Mouse (Mus musculus): Measurements from ENCODE around the gene Ndc1.
"Not testable (repeated sequence)": the region's sequence is repeated elsewhere in the genome, so short reads cannot be mapped to it uniquely, and the experiment has no call there.

The Ndc1 gene

DNA sequence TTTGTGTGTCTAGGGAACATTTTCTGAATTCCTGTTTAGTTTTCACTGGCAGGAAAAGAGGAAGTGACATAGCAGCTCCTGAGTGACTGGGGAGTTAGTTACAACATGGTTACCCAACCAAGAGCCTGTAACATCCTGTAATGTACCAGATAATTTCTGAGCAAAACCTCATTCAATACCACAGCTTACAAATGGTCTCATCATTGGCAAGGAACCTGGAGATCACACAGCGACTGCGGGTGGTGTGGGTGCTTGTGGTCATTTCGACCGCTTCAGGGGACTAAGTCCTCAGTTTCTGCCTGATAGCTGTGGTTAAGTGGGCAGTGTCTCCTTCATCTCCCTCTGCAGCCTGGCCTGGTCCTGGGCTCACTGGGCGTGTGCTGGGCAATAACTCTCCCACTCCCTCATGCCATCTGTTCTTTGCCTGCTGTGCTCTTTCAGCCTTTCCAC is 3.4 kb upstream of the Ndc1 start:
- no peak for DNase-seq (ENCODE audit: low spot score in 2 of 2)

GRCm38 (mm10) chr4:107366408-107366807 is 1.2 kb upstream of the Ndc1 start:
- DNase-seq (ENCODE audit: low spot score in 2 of 2), result not testable (repeated sequence)

- DNase-seq (ENCODE audit: low spot score in 2 of 2), result no peak
These were observed 4.7 kb downstream of the Ndc1 start for GRCm38 (mm10) chr4:107372304-107372703.

DNA sequence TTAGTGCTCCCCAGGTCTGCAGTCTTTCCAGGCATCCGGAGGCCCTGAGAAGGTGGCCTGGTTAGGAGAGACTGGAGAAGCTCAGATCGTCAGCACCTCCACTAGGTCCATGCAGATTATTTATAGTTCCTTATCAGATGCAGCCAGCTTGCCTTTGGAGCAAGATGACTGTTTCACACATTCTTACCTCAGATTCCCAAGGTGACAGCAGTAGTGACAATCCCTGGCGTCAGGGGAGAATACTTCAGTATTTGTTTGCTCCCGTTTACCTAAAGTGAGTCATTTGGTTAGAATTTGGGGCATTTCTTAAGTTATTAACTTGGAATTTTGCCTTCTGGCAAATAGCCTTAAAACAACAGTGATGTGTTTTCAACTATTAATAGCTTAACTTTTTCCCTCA is 7.1 kb downstream of the Ndc1 start:
- no peak for DNase-seq (ENCODE audit: low spot score in 2 of 2)

DNA sequence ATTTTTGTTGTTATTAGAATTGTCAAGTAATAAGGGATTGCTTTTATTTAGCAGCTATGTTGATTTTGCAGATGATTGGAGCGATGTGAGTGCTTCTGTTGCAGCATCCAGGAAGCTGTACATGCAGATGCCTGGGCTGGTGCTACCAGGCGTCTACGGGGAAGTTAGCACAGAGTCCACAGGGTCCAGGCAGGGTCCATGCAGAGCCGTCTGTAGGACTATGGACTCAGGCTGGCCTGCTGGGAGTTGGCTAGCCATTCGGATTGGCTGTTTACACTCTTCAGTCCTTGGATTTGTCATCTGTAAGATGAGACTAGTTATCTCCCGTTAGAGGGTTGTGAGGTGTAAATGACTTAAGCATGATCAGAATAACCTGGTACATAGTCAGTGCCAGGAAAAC is 11.4 kb downstream of the Ndc1 start:
- DNase-seq (ENCODE audit: low spot score in 2 of 2), result no peak

- no peak for DNase-seq (ENCODE audit: low spot score in 2 of 2)
These were observed 13.3 kb downstream of the Ndc1 start for GRCm38 (mm10) chr4:107380871-107381270.

DNA sequence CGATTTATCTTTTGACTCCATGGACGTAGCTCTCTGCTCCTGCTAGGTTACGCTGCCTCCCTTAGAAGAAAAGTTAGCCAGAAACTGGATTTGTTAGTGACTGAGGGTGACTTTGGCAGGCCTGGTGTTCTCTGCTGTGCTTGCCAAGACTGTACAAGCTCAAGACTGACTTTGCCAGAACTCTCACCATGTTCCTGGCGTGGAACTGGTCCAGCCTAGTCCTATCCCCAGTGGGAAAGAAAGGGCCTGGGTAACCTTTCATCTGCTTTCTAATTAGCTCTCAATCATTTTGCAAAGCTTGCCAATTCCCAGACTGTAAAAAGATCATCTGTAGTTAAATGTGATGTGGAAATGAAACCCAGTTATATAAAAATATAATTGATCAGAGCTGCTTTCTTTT is 19.5 kb downstream of the Ndc1 start:
- DNase-seq (ENCODE audit: low spot score in 2 of 2), result no peak

DNA sequence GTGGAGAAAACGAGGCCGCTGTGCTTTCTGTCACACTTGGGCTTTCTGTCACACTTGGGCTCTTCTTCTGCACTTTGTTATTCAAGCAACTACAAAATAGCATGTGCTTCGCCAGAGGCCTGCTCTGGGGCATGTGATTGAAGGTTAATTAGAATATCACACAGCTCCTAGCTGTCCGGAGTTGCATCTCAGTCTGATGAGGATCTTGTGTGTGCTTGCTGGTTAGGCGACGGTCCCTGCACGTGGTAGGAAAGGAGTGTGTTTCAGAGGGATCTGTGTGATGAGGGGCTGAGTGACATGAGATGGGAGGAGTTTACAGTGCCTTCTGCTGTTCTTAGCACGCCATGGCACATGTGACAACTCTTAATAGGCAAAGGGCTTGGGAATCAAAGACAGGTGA is 19.9 kb downstream of the Ndc1 start:
- no peak for DNase-seq (ENCODE audit: low spot score in 2 of 2)

DNA sequence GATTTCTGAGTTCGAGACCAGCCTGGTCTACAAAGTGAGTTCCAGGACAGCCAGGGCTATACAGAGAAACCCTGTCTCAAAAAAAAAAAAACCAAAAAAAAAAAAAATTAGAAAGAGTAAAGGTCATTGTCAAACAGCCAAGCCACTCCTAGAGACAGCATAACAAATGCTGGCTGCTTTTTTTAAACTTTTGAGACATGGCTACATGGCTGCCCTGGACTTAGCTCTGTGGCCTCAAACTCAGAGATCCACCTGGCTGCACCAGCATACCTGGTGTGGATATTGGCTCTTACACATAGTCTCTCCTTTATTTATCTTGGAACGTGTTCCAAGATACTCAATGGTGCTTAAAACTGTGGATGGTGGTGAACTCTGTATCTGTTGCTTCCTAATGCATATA is 20.7 kb downstream of the Ndc1 start:
- no peak for DNase-seq (ENCODE audit: low spot score in 2 of 2)

GRCm38 (mm10) chr4:107389345-107389744 is 21.8 kb downstream of the Ndc1 start:
- no peak for DNase-seq (ENCODE audit: low spot score in 2 of 2)

- DNase-seq (ENCODE audit: low spot score in 2 of 2), result no peak
These were observed 26.2 kb downstream of the Ndc1 start for GRCm38 (mm10) chr4:107393771-107394170.

- no peak for DNase-seq (ENCODE audit: low spot score in 2 of 2)
These were observed 52.6 kb downstream of the Ndc1 start for GRCm38 (mm10) chr4:107420202-107420601.

DNA sequence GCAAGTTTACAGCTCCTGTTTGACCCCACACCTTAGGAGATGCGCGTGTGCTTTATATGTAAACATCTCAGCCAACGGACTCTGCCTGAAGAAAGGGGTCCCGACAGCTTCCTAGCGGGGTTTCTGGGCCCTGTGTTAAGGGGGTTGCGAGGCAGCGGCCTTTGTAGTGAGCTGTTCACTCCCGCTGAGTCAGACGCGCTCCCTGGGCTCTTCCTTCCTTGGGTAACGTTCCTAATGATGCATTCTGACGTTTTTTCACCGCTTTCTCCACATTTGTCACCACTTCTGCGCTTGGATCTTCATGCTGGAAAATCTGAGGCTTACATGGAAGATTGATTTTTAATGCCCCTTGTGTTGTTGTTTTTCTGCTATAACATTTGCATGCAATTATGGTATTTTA is 54.1 kb downstream of the Ndc1 start:
- DNase-seq (ENCODE audit: low spot score in 2 of 2), result no peak

GRCm38 (mm10) chr4:107422176-107422575 is 54.6 kb downstream of the Ndc1 start:
- no peak for DNase-seq (ENCODE audit: low spot score in 2 of 2)

DNA sequence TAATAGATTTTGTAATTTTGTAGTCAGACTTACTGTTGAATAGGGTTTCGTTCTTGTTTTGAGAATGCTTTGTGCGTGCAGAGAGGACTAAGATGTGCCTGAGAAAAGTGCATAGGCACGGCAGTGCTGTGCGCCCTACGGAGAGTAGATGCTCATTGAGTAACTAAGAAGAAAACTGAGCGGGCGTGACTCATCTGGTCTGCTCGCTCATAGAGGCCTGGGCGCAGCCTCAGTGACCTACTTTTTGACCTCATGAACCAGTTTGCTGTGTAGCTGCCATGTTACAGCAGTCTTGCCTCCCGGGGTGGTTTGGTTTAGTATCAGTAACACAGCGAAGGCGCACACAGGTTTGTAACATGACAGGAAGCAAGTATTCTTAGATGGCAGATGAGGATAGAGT is 58.0 kb downstream of the Ndc1 start:
- DNase-seq (ENCODE audit: low spot score in 2 of 2), result no peak

DNA sequence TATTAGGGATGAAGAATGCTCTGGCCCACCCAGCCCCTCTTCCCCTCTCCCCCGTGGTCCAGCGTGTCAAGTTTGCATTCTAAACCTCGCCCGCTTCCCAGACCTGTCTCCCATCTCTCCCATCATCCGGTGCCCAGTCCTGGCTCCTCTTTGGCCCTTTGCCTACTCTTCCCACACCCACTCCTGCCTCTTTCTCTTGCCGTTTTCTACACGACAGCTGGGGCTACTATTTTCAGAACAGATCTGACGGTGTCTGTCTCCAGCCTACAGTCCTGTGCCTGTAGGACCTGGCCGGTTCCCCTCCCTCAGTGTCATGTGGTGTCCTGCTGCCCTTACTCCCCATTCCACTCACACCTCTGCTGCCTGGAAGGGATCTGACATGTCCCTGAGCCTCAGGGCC is 59.0 kb downstream of the Ndc1 start:
- DNase-seq (ENCODE audit: low spot score in 2 of 2), result no peak

DNA sequence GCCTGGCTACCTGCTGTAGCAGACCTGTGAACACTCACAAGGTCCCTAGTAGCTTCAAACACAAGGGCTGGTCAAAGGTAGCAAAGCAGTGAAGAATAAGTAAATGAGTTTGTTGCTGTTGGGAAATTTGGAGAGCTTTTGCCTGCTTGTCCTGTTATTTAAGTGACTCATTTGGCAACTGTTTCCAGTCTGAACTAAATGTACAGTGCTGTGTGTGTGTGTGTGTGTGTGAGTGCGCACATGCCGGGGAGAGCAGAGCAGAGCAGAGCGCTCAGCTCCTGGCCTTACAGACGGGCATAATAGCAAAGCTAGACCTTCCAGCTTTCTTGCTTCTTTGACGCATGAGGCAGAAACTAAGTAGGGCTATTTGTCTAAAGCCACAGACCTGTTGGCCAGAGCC is 65.1 kb downstream of the Ndc1 start:
- DNase-seq (ENCODE audit: low spot score in 2 of 2), result no peak

- DNase-seq (ENCODE audit: low spot score in 2 of 2), result no peak
These were observed 66.4 kb downstream of the Ndc1 start for GRCm38 (mm10) chr4:107433998-107434355.

GRCm38 (mm10) chr4:107434356-107435237 is 67.0 kb downstream of the Ndc1 start, which contains the start of gene Glis1:
Gene Glis1 (plus strand): TSS chr4:107434591.
- no peak for DNase-seq (ENCODE audit: low spot score in 2 of 2)

DNA sequence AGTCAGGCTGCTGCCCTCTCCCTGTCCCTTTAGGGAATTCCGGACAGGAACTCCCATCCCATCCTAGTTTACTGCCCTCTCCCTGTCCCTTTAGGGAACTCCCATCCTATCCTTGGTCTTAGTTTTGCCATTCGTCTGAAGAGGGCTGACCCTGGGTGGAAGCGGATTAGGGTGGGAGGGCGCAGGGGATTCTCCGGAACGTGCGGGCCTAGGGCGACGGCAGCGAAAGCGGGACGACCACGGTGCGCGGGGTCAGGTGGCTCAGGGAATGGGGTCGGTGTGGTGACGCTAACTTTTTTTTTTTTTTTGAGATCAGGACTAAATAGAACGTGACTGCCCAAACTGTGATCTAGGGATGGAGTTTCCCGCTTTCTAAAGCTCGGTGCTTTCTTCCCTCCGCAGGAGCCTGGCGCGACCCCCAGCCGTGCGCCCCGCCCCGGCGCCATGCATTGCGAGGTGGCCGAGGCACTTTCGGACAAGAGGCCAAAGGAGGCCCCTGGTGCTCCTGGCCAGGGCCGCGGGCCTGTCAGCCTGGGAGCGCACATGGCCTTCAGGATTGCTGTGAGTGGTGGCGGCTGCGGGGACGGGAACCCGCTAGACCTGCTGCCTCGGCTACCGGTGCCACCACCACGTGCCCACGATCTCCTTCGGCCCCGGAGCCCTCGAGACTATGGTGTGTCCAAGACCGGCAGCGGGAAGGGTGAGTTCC is 67.8 kb downstream of the Ndc1 start:
- no peak for DNase-seq (ENCODE audit: low spot score in 2 of 2)

GRCm38 (mm10) chr4:107436476-107436875 is 68.9 kb downstream of the Ndc1 start:
- no peak for DNase-seq (ENCODE audit: low spot score in 2 of 2)

DNA sequence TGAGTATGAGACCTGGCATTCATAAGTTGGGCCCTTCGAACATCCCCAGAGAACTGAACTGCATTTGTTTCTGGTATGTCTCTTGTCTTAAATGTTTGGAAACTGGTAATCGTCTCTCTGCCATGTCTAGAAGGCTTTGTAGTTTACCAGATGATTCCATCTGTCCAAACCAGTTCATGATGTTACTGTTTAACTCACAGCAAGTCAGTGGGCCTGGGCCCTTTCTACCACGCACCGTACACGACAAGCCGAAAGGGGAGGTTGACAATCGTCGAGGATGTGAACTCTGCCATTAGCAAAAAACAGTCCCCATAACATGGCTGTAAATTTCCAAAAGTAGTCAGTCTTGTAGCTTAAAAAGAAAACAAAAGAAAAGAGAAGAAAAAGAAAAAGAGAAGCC is 71.2 kb downstream of the Ndc1 start:
- DNase-seq (ENCODE audit: low spot score in 2 of 2), result no peak

DNA sequence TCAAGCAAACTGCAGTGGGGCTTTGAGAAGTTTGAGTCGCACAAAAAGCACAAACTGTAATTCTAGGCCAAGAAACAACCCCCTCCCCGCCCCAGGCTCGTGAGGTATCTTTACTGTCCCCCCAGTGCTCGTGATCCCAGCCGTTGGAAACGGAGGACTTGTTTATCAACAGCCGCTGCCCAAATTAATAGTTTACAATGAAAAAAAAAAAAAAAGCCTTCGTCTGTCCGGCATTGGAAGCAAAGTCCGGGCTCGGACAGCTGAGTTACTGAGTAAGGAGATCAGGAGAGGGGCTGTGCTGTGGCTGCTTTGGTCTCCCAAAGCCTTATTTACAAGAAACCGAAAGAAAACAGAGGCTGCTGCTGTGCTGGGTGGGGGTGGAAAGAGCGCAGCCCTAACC is 72.7 kb downstream of the Ndc1 start:
- no peak for DNase-seq (ENCODE audit: low spot score in 2 of 2)
